Mouse (Mus musculus): ENCODE data around the gene Wdr62.

Gene Wdr62

DNA sequence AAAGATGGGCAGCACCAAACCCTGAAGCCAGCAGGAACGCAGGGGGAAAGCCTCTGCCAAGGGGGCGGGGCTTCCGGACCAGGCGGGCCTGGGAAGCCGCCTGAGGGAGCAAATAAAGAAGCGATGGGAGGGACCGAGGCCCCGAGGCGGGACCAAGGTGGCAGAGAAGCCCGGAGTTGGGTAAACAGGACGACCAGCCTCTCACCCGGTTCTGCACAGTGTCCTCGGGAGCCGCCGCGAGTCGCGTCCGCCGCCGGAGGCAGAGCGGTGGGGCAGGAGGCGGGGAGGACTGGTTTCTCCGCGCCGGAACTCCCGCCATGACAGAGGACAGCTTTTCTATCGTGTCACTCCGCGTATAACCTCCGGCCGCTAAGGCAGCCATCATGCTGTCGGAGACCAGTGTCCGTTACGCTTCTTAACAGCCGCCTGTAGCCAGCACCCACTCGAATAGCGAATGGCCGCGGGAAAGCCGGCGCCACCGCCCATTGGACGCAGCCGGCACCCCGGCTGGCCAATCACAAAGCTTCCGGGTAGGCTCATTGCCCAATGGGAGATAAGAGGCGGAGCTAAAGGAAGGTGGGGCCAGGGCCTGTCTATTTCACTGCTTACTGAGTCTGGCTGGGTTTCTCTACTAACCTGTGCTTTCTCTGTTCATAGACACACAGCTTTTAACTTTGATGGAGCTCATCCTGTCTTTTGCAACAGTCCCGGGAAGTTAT lies at the start of gene Wdr62, which contains the start of gene Thap8:
Wdr62 (minus strand) TSS at position 469 of the 719 bp plus-strand sequence.
Thap8 (plus strand) TSS at position 144 of the 719 bp plus-strand sequence.
- DNase-seq = peak; percentile 90

DNA sequence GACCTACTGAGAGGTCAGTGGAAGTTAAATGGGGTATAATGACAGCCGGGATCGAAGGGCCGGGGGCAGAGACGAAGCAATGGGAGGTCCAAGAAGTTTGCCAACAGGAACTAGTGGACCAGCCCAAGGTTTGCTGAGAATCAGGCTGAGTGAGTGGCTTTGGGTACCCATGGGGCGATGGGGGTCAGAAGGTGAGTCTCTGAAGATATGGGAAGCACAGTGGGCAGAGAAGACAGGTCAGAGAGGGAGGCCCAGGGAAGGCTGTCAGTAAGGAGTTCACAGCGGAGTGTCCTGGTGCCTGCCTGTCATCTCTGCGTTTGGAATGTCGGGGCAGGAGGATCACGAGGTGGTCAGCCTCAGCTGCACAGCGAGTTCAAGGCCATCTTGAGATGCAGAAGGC lies 48.2 kb upstream of the Wdr62 start:
- peak; percentile 57 for DNase-seq

DNA sequence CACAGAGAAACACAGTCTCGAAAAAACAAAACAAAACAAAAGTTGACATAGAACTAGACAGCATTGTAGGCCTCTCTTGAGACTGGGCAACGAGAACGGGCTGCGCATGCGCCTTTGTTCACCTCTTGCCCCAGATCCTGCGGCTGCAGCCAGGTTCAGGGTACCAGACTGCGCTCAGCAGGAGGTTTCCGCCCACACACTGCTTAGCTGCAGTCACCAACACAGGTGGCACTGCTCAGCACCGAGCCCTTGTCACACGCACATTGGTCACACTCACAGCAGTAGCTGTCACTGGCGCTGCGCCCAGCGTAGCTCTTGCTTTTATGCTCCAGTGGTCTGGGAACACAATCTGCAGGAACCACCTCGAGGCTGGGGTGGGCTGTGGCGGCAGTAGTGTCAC lies 46.9 kb upstream of the Wdr62 start:
- DNase-seq = peak; percentile 99

DNA sequence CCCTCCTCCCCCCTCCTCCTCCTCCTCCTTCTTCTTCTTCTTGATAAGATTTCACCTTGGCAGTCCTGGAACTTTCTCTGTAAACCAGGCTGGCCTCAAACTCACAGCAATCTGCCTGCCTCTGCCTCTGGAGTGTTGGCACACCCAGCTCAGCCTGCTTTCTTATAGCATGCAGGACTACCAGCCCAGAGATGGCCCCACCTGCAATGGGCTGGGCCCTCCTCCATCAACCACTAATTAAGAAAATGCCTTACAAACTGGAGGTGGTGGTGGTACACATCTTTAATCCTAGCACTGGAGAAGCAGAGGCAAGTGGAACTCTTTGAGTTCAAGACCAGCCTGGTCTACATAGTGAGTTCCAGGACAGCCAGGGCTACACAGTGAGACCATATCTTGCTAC lies 46.2 kb upstream of the Wdr62 start:
- DNase-seq = peak; percentile 54

DNA sequence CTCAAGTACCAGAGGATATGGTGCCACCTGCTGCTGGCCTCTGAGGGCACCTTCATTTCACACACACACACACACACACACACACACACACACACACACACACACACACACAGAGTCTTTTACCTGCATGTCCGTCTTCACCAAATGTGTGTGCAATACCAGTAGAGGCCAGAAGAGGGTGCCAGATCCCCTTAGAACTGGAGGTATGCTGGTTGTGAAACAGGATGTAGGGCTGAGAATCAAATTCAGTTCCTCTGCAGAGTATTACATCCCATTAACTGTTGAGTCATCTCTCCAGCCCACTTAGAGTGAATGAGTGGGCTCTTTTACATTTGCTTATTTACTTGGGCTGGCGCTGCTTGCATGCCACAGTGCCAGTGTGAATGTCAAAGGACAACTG lies 45.1 kb upstream of the Wdr62 start:
- DNase-seq = peak; percentile 63

DNA sequence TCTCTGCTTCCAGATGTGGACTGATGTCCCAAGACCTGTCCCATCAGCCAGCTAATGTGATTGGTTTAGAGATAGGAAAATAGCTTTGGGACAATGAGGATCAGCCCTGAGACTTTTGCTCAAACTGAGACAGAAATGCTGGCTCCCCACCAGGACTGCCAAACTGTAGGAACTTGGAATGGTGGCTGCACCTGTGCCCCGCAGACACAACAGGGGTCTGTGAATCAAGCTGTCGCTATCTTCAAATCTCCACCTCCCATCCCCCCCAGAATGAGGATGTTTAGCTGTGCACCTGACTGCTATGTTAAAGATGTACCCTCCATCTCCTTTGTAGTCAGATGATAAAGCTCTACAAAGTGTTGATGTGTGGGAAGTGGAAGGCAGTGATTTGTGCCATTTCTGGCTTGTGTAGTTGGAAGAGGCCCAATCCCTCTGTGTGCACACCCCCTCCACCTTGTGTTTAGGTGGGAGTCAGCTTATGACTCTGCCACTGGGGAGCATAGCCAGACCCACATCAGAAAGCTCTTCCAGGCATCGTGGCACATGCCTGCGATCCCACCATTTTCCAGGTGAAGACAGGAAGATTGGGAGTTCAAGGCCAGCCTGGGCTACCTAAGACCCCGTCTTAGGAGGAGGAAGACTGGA lies 44.2 kb upstream of the Wdr62 start:
- peak; percentile 50 for DNase-seq

DNA sequence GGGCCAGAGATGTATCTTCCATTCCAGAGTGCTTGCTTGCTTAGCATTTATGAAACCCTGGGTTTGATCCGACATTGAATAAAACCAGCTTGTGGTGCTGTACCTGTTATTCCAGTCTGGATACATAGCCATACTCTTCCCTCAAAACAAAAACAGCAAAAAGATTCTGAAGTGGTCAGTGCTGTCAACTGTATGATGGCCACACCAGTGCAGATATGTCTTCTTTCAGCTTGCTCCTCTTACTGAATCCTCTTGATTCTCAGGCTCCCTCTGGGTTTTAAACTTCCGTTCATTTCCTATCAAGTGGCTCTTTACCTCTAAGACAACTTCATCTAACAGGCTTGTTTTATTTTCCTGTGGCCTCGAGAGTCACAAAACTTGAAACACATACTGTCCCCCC lies 43.6 kb upstream of the Wdr62 start, which contains the start of gene Sdhaf1:
Sdhaf1 (minus strand) TSS at position 101 of the 400 bp plus-strand sequence.
- no peak for DNase-seq

DNA sequence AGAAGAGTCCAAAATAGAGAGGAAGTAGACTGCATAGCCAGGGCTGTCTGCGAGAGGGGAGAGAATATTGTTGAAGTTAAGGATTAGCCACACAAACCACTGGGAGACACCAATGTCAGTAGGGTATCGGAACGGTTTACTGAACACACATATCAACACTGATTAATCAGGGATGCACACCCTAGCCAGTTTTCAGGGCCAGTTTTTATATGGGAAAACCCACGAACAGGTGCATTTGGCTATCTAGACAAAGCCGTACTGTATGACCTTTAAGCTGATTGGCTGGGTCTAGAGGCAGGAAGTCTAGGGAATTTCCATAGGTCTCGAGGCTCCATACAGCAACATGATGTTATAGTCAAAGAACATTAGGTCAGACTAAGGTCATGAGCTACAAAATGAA lies 42.6 kb upstream of the Wdr62 start:
- DNase-seq = no peak

DNA sequence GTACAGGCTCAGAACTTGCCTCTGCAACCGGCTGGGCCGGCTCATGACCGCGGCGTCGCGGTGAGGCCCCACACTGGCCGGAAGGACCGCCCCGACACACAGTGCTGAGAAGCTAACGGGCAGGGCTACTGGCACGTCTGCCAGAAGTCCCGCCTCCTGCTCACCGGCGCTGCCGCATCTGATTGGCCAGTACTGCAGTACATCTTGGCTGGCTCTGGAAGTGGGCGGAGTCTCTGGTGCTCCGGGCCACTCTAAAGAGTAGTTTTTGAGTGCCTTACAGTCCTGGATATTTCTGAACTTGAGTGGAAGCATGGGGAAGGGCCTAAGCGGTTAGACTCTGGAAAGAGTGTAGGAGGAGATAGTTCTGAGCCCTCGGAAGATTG lies 42.1 kb upstream of the Wdr62 start:
- DNase-seq = peak; percentile 99

DNA sequence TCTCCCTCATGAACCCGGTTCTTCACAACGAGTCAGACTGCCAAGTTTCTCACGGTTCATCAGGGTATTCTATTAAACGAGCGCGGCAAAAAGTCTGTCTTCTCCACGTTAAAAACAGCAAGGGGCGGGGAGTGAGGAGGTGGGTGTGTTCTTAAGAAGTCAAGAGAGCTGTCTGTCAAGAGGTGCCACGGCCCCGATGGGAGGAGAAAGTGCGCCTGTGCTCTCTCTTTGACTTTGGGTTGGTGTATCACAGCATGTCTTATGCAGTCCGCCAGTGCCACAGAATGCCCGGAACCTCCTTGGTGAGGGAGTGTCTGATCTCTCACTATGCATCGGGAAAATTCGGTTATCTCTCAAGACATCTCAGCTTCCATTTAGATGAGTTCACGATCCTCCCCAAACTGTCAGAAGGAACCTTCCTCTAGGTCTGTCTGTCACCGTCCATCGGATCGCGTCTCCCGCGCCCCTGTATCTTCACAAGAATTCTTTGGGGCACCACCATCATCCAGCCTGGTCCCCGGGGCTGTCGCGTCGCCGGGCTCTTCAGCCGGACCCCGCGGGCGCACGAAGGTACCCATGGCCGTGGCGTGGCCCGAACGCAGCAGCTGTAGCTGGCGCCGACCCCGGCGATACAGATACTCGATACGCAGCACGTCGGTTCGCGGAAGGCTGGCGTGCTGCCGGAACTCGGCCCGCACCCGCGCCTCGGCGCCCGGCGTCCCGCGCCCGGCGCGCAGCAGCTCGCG lies 41.5 kb upstream of the Wdr62 start, which contains the start of gene E130208F15Rik:
E130208F15Rik (plus strand) TSS at position 202 of the 746 bp plus-strand sequence.
- DNase-seq = peak; percentile 84

DNA sequence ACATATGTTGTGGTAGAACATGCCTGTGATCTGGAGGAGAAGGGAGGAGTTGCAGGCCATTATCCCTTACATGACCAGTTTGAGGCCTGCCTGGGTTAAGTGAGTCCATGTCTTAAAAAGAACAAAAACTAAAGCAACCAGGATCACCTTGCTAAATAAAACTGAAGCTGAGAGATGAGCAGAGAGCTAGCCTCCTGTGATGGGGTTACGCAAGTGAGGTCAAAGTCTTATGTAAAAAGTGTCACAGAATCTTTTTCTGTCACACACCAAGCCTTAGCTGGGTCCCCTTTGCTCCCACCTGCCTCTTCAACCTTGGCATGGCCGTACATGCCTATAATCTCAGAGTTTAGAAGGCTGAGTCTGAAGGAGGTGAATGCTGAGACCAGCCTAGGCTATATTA lies 40.7 kb upstream of the Wdr62 start:
- no peak for DNase-seq

DNA sequence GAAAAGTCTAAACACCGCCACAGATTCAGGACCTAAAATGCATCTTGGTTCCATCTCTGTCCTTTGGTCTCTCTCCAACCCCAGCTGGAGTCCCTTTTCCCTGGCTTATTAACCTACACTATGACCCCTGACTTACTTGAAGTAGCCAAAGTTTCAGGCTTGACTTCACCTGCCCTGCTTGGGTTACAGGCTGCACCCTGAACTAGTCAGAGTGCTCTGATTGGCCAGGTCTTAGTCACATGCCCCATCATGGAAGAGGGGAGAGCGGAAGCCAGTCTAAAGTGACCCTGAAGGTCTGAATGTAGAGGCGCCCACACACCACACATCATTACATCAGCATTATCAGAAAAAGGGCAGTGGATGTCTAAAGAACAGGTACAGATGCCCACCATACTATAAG lies 37.9 kb upstream of the Wdr62 start:
- no peak for DNase-seq

DNA sequence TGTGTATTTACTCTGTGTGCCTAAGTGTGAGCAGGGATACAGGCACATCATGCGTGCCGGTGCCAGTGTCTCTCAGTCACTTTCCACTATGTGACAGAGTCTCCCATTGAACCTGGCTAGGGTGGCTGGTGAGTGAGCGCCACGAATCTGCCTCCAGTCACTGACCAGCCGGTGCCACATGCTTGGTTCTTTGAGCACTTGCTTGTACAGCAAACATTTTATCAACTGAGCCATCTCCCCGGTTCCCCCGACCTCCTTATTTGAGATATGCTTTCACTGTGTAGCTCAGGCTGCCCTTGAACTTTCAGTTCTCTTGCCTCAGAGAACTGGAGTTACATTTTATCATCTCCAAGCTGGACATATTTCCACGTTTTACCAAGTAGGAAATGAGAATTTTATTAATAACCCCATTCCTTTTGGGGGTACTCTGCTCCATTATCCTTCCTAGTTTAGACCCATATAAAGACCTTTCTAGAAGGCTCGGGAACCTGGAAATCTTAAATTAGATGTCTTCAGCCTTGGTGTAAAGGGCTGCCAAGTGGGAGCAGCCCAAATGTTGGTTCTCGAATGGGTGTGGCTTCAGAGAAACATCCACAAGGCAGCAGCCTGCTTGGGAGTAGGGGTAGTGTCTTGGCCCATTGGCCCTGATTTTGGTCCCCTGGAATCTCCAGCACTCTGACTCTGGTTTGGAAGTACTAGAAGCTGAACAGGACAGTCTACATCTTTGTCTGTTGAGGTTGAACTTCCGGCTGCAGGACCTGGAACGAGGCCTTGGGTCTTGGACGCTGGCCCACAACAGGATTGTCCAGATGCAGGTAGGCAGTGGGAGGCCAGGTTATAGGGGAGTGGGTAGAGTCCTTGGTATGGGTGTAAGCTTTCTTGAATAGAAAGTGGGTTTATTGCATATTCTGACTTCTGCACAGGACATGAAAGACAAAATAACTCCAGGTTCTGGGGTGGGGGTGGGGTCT lies 35.6 kb upstream of the Wdr62 start:
- peak; percentile 49 for DNase-seq

DNA sequence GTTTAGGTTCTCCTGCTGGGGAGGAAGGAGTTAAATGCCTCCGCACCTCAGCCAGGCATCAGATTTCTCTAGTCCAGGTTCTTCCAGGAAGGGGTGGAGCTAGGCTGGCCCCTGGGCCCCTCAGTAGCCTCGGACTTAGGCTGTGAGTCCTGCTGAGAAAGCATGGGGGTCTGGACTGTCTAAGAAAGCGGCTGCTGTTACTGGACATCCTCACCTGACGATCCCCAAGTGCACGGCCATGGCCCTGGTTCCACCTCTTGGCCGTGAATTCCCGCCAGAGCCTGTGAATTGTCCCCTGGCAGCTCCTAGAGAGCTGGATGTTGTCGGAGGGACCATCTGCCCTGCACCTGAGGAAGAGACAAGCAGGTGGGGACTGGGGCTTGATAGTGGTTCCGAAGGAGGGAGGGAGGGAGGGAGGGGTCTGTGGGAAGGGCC lies 34.5 kb upstream of the Wdr62 start, which contains the start of gene Syne4:
Syne4 (plus strand) TSS at position 87 of the 435 bp plus-strand sequence.
- DNase-seq = peak; percentile 66

DNA sequence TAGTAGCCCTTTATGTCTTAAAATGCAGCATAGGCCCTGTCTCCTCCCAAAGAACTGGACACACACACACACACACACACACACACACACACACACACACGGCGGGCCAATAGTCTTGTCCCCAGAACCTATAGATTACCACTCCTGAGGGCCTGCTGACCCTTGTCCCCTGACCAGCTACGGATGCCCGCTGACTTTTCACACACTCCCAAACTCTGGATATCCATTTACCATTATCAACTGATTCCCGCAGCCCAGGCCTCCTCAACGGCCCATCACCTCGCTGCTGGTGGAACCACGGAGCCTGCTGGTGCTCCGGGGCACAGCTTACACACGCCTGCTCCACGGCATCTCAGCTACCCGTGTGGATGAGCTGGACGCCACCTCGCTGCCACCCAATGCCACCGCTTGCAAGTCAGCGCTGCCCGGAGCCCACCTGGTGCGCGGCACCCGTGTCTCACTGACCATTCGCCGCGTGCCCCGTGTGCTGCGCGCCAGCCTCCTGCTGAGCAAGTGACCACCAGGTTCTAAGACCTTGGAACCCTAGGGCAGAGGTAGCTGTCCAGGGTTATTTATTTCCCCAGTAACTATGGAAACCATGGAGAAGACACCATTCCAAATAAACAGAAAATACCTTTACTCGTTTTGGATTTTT lies 33.6 kb upstream of the Wdr62 start:
- peak; percentile 56 for DNase-seq

DNA sequence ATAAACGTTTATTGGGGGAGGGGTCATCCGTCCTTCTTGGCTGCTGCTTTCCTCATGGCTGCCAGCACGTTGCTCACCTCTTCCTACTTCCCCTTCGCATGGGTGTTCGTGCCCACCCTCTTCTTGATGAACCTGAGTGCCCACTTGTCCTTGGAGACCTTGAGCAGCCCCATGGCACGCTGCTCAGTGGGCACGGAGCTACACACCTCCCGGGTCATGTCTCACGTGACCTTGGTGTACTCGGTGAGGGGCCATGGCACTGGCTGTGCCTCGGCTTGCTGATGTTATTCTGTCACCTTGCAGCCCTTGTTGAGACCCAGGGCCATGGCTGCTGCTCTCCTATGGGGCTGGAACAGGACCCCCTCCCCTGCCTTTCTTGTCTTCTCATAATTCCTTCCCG lies 29.9 kb upstream of the Wdr62 start:
- peak; percentile 59 for DNase-seq

DNA sequence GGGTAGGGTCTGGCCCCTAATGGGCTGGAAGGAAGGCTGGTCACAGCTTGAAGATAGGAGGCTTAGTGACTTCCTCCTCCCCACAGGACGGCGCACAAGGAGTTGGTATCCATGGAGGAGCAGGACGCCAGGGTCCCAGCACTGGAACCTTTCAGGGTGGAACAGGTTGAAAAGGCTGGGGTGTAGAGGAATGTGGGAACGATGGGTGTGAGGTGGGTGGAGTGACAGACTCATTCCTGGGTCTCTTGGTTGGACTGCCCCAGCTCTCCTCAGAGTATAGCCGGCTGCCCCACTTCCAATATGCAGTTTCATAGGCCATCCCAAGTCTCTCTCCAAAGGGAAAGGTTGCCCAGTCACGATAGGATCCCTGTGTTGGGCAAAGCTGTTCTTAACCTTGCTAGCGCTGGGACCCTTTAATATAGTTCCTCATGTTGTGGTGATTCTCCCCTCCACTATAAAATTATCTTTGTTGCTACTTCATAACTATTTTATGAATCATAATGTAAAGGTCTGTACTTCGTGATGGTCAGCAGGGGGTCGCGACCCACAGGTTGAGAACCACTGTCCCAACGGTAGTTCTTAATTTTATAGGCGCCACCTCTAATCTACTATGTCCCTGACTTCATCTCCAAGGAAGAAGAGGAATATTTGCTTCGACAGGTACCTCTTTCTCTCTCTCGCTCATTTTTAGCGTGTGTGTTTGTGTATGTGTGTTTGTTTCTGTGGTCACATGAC lies 29.3 kb upstream of the Wdr62 start:
- DNase-seq = peak; percentile 40

DNA sequence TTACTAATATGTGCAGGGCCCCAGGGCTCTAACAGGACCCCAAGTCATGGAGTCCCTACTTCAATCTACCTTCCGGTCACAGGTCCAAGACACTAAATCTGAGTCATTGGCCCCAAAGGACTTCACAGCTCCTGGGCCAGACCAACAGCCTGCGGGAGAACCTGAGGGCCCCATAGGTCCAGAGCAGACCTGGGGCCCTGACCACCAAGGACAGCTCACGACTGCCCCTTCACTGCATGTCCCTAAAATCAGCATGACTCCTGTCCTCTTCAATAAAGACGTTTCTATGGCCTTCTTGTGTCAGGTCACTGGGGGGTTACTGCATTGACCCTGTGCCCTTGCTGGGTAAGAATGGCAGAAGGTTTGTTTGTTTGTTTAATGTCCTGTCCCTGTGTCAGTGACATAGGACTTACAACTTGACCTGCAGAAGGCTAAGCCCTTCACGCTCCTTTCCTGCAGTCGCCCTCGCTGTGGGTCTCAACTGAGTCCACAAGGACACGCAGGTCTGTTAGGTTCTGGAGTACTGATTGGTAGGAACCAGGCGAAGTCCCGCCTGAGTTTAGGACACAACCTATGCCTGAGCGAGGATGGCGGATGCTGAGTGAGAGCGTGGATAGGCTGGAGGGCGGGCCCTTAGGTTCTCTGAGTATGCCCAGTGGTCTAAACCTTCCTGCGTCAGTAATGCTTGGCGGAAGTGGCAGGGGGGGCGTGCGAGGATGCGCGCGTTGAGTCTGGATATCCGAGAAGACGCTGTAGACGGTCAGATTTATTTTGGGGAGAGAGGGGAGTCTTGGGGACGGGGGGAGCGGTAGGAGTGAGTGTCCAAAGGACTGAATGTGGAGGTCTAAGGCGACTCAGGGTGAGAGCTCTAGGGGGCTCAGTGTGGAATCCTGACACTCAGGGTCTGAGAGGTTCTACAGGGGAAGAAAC lies 28.1 kb upstream of the Wdr62 start, which contains the start of gene Alkbh6:
Alkbh6 (plus strand) TSS at position 642 of the 930 bp plus-strand sequence.
- peak; percentile 97 for DNase-seq

DNA sequence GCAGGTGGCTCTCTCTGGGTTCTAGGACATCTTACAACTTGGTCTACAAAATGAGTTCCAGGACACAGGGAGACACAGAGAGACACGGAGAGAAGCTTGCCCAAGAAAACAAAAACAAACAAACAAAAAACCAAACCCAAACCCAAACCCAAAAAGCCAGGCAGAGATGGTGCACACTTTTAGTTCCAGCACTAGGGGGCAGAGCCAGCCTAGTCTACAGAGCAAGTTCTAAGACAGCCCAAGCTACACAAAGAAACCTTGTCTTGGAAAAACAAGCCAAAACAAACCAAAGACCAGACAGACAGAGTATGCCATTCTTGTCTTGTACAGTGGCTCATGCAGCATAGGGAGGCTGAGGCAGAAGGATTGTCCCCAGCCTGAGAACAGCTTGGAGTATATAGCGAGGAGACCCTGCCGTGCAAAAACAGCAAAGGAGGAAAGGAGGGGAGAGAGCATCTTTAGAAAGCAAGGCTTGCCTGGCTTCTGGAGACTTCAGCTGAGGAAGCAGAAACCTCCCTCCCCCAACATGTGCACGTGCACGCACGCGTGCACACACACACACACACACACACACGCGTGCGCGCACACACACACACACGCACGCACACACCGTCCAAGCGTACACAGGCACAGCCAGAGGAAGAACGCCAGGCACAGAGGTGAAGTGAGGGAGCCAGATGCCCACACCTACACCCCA lies 26.0 kb upstream of the Wdr62 start:
- no peak for DNase-seq
